Mouse (Mus musculus) bone marrow, adult 2 months (tissue): ENCODE results near the gene Hist2h4. TPM values are rescaled to one million over a fixed set of nuclear protein-coding genes. Genes with fewer than 3 reads are reported as not detected.
"Not testable (repeated sequence)": the region's sequence is repeated elsewhere in the genome, so short reads cannot be mapped to it uniquely, and the experiment has no call there.

Experiments used
- H3K27ac ChIP-seq: fragments of 200-500 bp; 2 replicates; pipeline ENCODE4 v1.5.1; 2012; ENCODE audit warnings: low read depth, mild to moderate bottlenecking, control low read depth, inconsistent platforms, low read length; ENCODE audit not compliant: control insufficient read depth, poor library complexity, insufficient read depth
- H3K4me1 ChIP-seq: fragments of 200-500 bp; 2 replicates; pipeline ENCODE4 v1.6.1; 2011; ENCODE audit warnings: low read length; ENCODE audit not compliant: control insufficient read depth, insufficient read depth
- H3K4me3 ChIP-seq: fragments of 200-500 bp; replicated peaks from 2 replicates; pipeline ENCODE3; 2011; ENCODE audit warnings: mild to moderate bottlenecking, low read depth, low read length, control low read depth; ENCODE audit not compliant: control insufficient read depth
- CTCF ChIP-seq: fragments of 200-500 bp; IDR thresholded peaks from 2 replicates; pipeline ENCODE4 v1.5.1; 2011; ENCODE audit warnings: low read length, control low read depth; ENCODE audit not compliant: control insufficient read depth, insufficient read depth
- POLR2A ChIP-seq: fragments of 200-500 bp; IDR thresholded peaks from 2 replicates; pipeline ENCODE4 v1.6.1; 2011; ENCODE audit warnings: low read depth, mild to moderate bottlenecking, control low read depth, low read length, borderline replicate concordance; ENCODE audit not compliant: control insufficient read depth
- WGBS: fragments of 180-500 bp; shearing (Covaris S2); methylation state at CpG from one replicate; pipeline ENCODE4 v1.1.7; 2018; 5-methylcytosine and 5-hydroxymethylcytosine counted together
- polyA plus RNA-seq: library from polyadenylated mRNA; stranded (reverse); fragments of >200 nt; gene quantifications from 2 replicates; pipeline ENCODE4 v1.2.4, GENCODE M21; 2011; ENCODE audit warnings: low replicate concordance; ENCODE audit not compliant: missing spikeins, insufficient read depth, insufficient read length

Gene Hist2h4
- polyA plus RNA-seq, 1 experiment, result 31.8 TPM

DNA sequence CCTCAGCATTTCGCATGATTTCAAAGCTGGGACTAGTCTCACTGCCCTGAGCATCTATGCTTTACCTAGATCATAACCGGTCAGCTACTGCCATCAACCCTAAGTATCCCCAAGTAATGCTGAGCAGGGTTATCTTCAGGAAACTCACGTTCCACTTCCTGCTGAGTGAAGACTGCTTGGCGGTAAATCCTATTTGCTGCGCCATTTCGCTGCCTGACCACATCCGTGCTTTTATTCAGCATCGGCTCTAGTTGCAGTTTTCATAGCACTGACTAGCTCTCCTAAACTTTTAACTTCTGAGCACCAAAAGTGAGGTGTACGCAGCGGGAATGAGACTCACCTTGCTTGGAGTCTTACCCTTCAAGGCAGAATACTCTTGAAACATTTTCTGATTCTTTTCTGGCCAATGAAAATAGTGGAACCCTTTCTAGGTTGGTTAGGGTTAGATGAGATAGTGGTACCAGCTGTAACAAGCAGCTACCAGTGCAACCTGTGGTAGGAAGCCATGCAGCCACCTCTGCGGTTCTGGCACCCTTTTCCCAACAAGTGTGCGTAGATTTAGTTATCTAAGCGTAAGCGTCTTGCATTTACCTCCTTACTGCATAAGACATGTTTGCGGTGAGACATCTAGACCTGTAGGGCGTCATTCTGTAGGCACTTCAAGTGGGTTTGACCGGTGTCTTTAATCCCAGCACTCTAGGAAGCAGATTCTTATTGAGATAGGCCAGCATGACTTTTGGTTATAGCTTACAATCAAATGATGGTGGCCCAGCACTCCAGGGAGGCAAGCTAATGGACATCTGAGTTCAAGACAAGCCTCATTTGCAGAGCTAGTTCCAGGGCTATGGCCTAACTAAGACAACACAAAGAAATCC lies 10.7 kb upstream of the Hist2h4 start:
- no peak for TF ChIP-seq POLR2A
- TF ChIP-seq CTCF, result no peak
- Histone ChIP-seq H3K4me1 (no peaks in the 10 kb centered on the region; the same call in 1 of the 2 replicates), H3K4me3 (no peak overlapping the region), H3K27ac (no peak overlapping the region)
- 34% methylated on average over 17 of the region's 17 CpGs for WGBS

DNA sequence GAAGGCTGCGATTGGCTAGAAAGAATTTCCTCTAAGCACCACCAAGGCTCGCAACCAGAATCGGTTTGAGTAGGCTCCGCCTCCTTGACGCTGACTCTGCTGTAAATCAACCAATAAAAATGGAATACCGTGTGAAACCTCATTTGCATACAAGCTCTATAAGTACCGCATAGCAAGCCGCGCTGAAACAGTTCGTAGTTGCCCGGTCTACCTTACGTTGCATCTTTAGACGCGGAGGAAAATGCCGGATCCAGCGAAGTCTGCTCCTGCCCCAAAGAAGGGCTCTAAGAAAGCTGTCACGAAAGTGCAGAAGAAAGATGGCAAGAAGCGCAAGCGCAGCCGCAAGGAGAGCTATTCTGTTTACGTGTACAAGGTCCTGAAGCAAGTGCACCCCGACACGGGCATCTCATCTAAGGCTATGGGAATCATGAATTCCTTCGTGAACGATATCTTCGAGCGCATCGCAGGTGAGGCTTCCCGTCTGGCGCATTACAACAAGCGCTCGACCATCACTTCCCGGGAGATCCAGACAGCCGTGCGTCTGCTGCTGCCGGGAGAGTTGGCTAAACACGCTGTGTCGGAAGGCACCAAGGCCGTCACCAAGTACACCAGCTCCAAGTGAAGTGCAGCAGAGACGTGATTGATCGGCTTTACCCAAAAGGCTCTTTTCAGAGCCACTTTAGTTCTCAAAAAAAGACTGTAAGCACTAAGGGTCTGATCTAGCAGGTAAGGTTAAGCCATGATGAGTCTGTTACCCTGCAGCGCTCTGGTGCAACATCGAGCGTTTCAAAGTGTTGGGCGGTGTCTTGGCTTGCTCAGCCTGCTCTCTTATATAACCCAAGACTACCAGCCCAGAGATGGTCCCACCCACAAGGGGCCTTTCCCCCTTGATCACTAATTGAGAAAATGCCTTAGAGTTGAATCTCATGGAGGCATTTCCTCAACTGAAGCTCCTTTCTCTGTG lies 6.7 kb upstream of the Hist2h4 start, which contains the start of gene Hist2h2bb:
Gene Hist2h2bb (plus strand): TSS at position 242 of the 964 bp plus-strand sequence.
- H3K27ac ChIP-seq, result peak within 1 kb of the TSS; percentile 98
- H3K4me1 ChIP-seq, result no peaks in the 10 kb centered on the region; the same call in 1 of the 2 replicates
- TF ChIP-seq CTCF (no peak), POLR2A (peak; percentile 93)
- WGBS, result under 1% methylated on average over 45 of the region's 45 CpGs
- peak within 1 kb of the TSS; percentile 75 for H3K4me3 ChIP-seq

DNA sequence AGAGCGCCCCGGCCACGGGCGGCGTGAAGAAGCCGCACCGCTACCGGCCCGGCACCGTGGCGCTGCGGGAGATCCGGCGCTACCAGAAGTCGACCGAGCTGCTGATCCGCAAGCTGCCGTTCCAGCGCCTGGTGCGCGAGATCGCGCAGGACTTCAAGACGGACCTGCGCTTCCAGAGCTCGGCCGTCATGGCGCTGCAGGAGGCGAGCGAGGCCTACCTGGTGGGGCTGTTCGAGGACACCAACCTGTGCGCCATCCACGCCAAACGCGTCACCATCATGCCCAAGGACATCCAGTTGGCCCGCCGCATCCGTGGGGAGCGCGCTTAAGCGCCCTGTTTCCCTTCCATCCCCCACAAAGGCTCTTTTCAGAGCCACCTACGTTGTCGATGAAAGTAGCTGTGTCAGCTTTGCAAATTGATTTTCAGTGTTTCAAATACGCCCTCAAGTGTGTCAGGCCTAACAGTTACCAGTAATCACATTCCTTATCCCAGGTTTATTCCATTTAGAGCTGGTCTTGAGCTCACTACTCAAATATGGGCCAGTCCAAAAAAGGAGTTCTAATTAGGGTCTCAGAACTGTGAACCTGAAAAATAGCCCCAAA lies 5.8 kb upstream of the Hist2h4 start:
- H3K27ac ChIP-seq, result peak overlapping the region; percentile 98
- H3K4me1 ChIP-seq, result not testable (repeated sequence)
- TF ChIP-seq POLR2A, result peak; percentile 95; the same call in 1 of the 2 replicates
- WGBS, result under 1% methylated on average over 13 of the region's 44 CpGs
- H3K4me3 ChIP-seq, result peak overlapping the region; percentile 64

DNA sequence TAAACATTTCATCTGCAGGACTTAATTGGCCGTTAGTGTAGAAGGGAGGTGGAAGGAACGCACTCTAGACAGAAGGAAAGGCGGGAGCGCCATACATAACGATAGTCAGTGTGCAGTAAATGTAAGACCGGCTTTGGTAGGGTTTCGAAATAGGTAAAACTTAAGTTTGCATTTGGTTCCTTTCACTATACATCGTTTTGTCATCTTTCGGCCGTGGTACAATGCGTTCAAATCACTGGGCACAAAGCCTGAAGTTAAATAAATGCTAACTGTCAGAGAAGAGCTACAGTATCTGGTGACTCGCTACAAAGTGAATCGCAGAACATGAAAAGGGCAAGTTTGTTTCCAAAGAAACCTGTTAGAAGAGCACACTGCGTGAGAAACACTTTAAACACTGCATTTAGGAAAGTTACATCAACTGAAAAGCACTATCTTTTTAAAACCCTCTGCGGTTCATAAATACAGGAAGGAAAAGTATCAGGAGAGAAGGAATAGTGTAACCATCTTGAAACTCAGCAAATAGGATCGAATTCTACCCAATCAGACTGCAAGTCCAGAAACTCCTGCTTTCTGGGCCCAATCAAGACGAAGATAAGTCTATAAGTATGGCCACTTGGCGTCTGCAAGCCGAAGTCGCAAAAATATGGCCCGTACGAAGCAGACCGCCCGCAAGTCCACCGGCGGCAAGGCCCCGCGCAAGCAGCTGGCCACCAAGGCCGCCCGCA lies 5.1 kb upstream of the Hist2h4 start, which contains the start of gene Hist2h3b:
Gene Hist2h3b (plus strand): TSS at position 604 of the 725 bp plus-strand sequence.
- WGBS, result 12% methylated on average over 28 of the region's 30 CpGs
- no peaks in the 10 kb centered on the region; the same call in 1 of the 2 replicates for H3K4me1 ChIP-seq
- TF ChIP-seq CTCF (no peak), POLR2A (peak; percentile 96; the same call in 1 of the 2 replicates)
- H3K4me3 ChIP-seq, result peak within 1 kb of the TSS; percentile 75
- peak within 1 kb of the TSS; percentile 98 for H3K27ac ChIP-seq

GRCm38 (mm10) chr3:96267541-96267940 lies 4.4 kb upstream of the Hist2h4 start:
- no peak overlapping the region for H3K4me3 ChIP-seq
- H3K27ac ChIP-seq, result peak overlapping the region; percentile 59
- TF ChIP-seq POLR2A, result no peak
- no peak for TF ChIP-seq CTCF
- WGBS, result 71% methylated on average over 4 of the region's 4 CpGs
- no peaks in the 10 kb centered on the region; the same call in 1 of the 2 replicates for H3K4me1 ChIP-seq

DNA sequence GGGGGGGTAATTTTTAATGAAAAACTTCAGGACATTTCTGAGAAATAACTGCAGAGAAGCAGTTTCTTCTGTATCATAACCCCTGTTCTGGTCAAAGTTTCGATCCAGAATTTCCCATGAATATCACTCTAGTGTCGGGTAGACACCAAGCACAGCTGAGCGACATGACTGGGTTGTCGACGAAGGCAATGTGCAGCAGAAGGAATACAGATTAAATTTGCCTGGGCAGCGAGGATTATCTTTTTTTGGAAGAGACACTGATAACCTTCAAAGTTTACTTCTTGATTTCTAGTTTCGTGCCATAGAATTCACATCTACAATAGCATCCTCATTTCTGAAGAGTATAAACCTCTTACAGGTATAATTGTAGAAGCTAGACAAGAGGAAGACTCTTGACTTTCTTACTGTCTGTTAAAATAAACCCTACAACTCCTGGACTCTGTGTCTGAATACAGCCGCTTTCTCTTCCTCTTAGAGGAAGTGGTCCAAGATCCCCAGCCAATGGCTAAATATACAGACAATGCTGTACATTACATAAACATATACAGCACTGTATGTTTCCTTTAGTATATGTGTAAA lies 3.1 kb upstream of the Hist2h4 start:
- no peak overlapping the region for H3K4me3 ChIP-seq
- TF ChIP-seq POLR2A, result no peak
- TF ChIP-seq CTCF, result no peak
- no peak overlapping the region for H3K27ac ChIP-seq
- 59% methylated on average over 8 of the region's 8 CpGs for WGBS
- H3K4me1 ChIP-seq, result no peaks in the 10 kb centered on the region; the same call in 1 of the 2 replicates
